Mouse (Mus musculus): ENCODE data around the gene Rgcc. TPM values are rescaled to one million over a fixed set of nuclear protein-coding genes. Genes with fewer than 3 reads are reported as not detected.

The Rgcc gene
- polyA plus RNA-seq, 1 experiment, result not detected

- H3K4me3 ChIP-seq (ENCODE audit: insufficient read depth, low read depth, low read length), result no peak overlapping the region
- H3K27ac ChIP-seq (ENCODE audit: insufficient read depth, low read depth, low read length), result no peak overlapping the region
- no peak for TF ChIP-seq CTCF (IDR thresholded peaks at IDR 0.05; ENCODE audit: insufficient read depth, low read depth, low read length)
- no peak for TF ChIP-seq POLR2A (IDR thresholded peaks at IDR 0.05; ENCODE audit: insufficient read depth, low read depth, low read length)
- peaks cover 11% of the 10 kb centered on the region for H3K4me1 ChIP-seq (ENCODE audit: control insufficient read depth, insufficient read depth, low read length)
- 89% methylated on average over 8 of the region's 8 CpGs for WGBS
These were observed 25.5 kb downstream of the Rgcc start for GRCm38 (mm10) chr14:79275870-79276395.

GRCm38 (mm10) chr14:79275441-79275840 is 26.0 kb downstream of the Rgcc start:
- TF ChIP-seq POLR2A (IDR thresholded peaks at IDR 0.05; ENCODE audit: insufficient read depth, low read depth, low read length) (no peak), CTCF (IDR thresholded peaks at IDR 0.05; ENCODE audit: insufficient read depth, low read depth, low read length) (no peak)
- 62% methylated on average over 3 of the region's 3 CpGs for WGBS

GRCm38 (mm10) chr14:79273697-79274477 is 27.6 kb downstream of the Rgcc start:
- WGBS, result 75% methylated on average over 15 of the region's 15 CpGs
- Histone ChIP-seq H3K27ac (ENCODE audit: insufficient read depth, low read depth, low read length) (no peak overlapping the region), H3K4me1 (ENCODE audit: control insufficient read depth, insufficient read depth, low read length) (peaks cover 13% of the 10 kb centered on the region), H3K4me3 (ENCODE audit: insufficient read depth, low read depth, low read length) (no peak overlapping the region)
- no peak for TF ChIP-seq CTCF (IDR thresholded peaks at IDR 0.05; ENCODE audit: insufficient read depth, low read depth, low read length)
- no peak for TF ChIP-seq POLR2A (IDR thresholded peaks at IDR 0.05; ENCODE audit: insufficient read depth, low read depth, low read length)

More at GRCm38 (mm10) chr14:79275441-79275840, 26.0 kb downstream of the Rgcc start:
- H3K4me3 ChIP-seq (ENCODE audit: insufficient read depth, low read depth, low read length), result no peak overlapping the region
- no peak overlapping the region for H3K27ac ChIP-seq (ENCODE audit: insufficient read depth, low read depth, low read length)
- H3K4me1 ChIP-seq (ENCODE audit: control insufficient read depth, insufficient read depth, low read length), result peaks cover 11% of the 10 kb centered on the region

GRCm38 (mm10) chr14:79272991-79273390 is 28.5 kb downstream of the Rgcc start:
- no peak overlapping the region for H3K27ac ChIP-seq (ENCODE audit: insufficient read depth, low read depth, low read length)
- H3K4me1 ChIP-seq (ENCODE audit: control insufficient read depth, insufficient read depth, low read length), result peaks cover 13% of the 10 kb centered on the region
- no peak overlapping the region for H3K4me3 ChIP-seq (ENCODE audit: insufficient read depth, low read depth, low read length)
- TF ChIP-seq POLR2A (IDR thresholded peaks at IDR 0.05; ENCODE audit: insufficient read depth, low read depth, low read length) (no peak), CTCF (IDR thresholded peaks at IDR 0.05; ENCODE audit: insufficient read depth, low read depth, low read length) (no peak)
- 93% methylated on average over 9 of the region's 9 CpGs for WGBS

GRCm38 (mm10) chr14:79272188-79272694 is 29.2 kb downstream of the Rgcc start:
- TF ChIP-seq POLR2A (IDR thresholded peaks at IDR 0.05; ENCODE audit: insufficient read depth, low read depth, low read length) (no peak), CTCF (IDR thresholded peaks at IDR 0.05; ENCODE audit: insufficient read depth, low read depth, low read length) (no peak)
- peaks cover 13% of the 10 kb centered on the region for H3K4me1 ChIP-seq (ENCODE audit: control insufficient read depth, insufficient read depth, low read length)
- no peak overlapping the region for H3K4me3 ChIP-seq (ENCODE audit: insufficient read depth, low read depth, low read length)
- 97% methylated on average over 3 of the region's 3 CpGs for WGBS
- H3K27ac ChIP-seq (ENCODE audit: insufficient read depth, low read depth, low read length), result no peak overlapping the region

GRCm38 (mm10) chr14:79269551-79269950 is 31.9 kb downstream of the Rgcc start:
- no peak overlapping the region for H3K27ac ChIP-seq (ENCODE audit: insufficient read depth, low read depth, low read length)
- no peak for TF ChIP-seq CTCF (IDR thresholded peaks at IDR 0.05; ENCODE audit: insufficient read depth, low read depth, low read length)
- TF ChIP-seq POLR2A (IDR thresholded peaks at IDR 0.05; ENCODE audit: insufficient read depth, low read depth, low read length), result no peak
- no peak overlapping the region for H3K4me3 ChIP-seq (ENCODE audit: insufficient read depth, low read depth, low read length)
- H3K4me1 ChIP-seq (ENCODE audit: control insufficient read depth, insufficient read depth, low read length), result peaks cover 8% of the 10 kb centered on the region
- WGBS, result 23% methylated on average over 1 of the region's 1 CpGs

- WGBS, result 91% methylated on average over 10 of the region's 10 CpGs
- Histone ChIP-seq H3K4me1 (ENCODE audit: control insufficient read depth, insufficient read depth, low read length) (peaks cover 2% of the 10 kb centered on the region), H3K4me3 (ENCODE audit: insufficient read depth, low read depth, low read length) (no peak overlapping the region), H3K27ac (ENCODE audit: insufficient read depth, low read depth, low read length) (no peak overlapping the region)
- TF ChIP-seq POLR2A (IDR thresholded peaks at IDR 0.05; ENCODE audit: insufficient read depth, low read depth, low read length), result no peak
- no peak for TF ChIP-seq CTCF (IDR thresholded peaks at IDR 0.05; ENCODE audit: insufficient read depth, low read depth, low read length)
These were observed 33.6 kb downstream of the Rgcc start for GRCm38 (mm10) chr14:79267878-79268277.

- H3K4me3 ChIP-seq (ENCODE audit: insufficient read depth, low read depth, low read length), result no peak overlapping the region
- 92% methylated on average over 1 of the region's 1 CpGs for WGBS
- no peak overlapping the region for H3K27ac ChIP-seq (ENCODE audit: insufficient read depth, low read depth, low read length)
- TF ChIP-seq CTCF (IDR thresholded peaks at IDR 0.05; ENCODE audit: insufficient read depth, low read depth, low read length) (no peak), POLR2A (IDR thresholded peaks at IDR 0.05; ENCODE audit: insufficient read depth, low read depth, low read length) (no peak)
- peaks cover 2% of the 10 kb centered on the region for H3K4me1 ChIP-seq (ENCODE audit: control insufficient read depth, insufficient read depth, low read length)
These were observed 34.1 kb downstream of the Rgcc start for GRCm38 (mm10) chr14:79267382-79267781.

GRCm38 (mm10) chr14:79266408-79266807 is 35.0 kb downstream of the Rgcc start:
- H3K27ac ChIP-seq (ENCODE audit: insufficient read depth, low read depth, low read length), result no peak overlapping the region
- TF ChIP-seq CTCF (IDR thresholded peaks at IDR 0.05; ENCODE audit: insufficient read depth, low read depth, low read length), result no peak
- TF ChIP-seq POLR2A (IDR thresholded peaks at IDR 0.05; ENCODE audit: insufficient read depth, low read depth, low read length), result no peak
- H3K4me3 ChIP-seq (ENCODE audit: insufficient read depth, low read depth, low read length), result no peak overlapping the region
- peaks cover 2% of the 10 kb centered on the region for H3K4me1 ChIP-seq (ENCODE audit: control insufficient read depth, insufficient read depth, low read length)
